Mouse (Mus musculus) kidney, embryonic 14.5 days (tissue): Measurements from ENCODE around the gene Alg5. TPM values are rescaled to one million over a fixed set of nuclear protein-coding genes. Genes with fewer than 3 reads are reported as not detected.
A peak's percentile ranks its signal among the peaks of the same experiment; 100 is the strongest.
"Not testable (repeated sequence)": the region's sequence is repeated elsewhere in the genome, so short reads cannot be mapped to it uniquely, and the experiment has no call there.

Experiments used
- ATAC-seq: fragments of 200-750 bp; cut with Nextera tagmentation; 2 replicates; pipeline ENCODE4 v1.8.0; 2017; ENCODE audit warnings: moderate number of reproducible peaks, mild to moderate bottlenecking, moderate TSS enrichment, moderate library complexity; ENCODE audit not compliant: low FRiP score, low TSS enrichment
- H3K27ac ChIP-seq: fragments of 300-500 bp; sonication (generic); 2 replicates; pipeline ENCODE4 v1.5.1; 2014; ENCODE audit warnings: low read depth, mild to moderate bottlenecking, low read length, moderate library complexity, mixed read lengths
- H3K27me3 ChIP-seq: fragments of 300-500 bp; sonication (generic); 2 replicates; pipeline ENCODE4 v1.6.1; 2014; ENCODE audit warnings: mild to moderate bottlenecking, low read length; ENCODE audit not compliant: control insufficient read depth, insufficient read depth
- H3K36me3 ChIP-seq: fragments of 300-500 bp; sonication (generic); 2 replicates; pipeline ENCODE4 v1.6.1; 2014; ENCODE audit warnings: low read length, mixed read lengths; ENCODE audit not compliant: control insufficient read depth, insufficient read depth
- H3K4me1 ChIP-seq: fragments of 300-500 bp; sonication (generic); 2 replicates; pipeline ENCODE4 v1.6.1; 2014; ENCODE audit warnings: low read length, mixed read lengths; ENCODE audit not compliant: control insufficient read depth, insufficient read depth
- H3K4me2 ChIP-seq: fragments of 300-500 bp; sonication (generic); replicated peaks from 2 replicates; pipeline ENCODE4 v1.6.1; 2014; ENCODE audit warnings: low read depth, mild to moderate bottlenecking, low read length
- H3K4me3 ChIP-seq: fragments of 300-500 bp; sonication (generic); 2 replicates; pipeline ENCODE4 v1.5.1; 2014; ENCODE audit warnings: mild to moderate bottlenecking, low read length
- H3K9ac ChIP-seq: fragments of 300-500 bp; sonication (generic); 2 replicates; pipeline ENCODE4 v1.6.1; 2014; ENCODE audit warnings: low read depth, mild to moderate bottlenecking, low read length, moderate library complexity
- H3K9me3 ChIP-seq: fragments of 300-500 bp; sonication (generic); 2 replicates; pipeline ENCODE4 v1.6.1; 2016; ENCODE audit warnings: low read length; ENCODE audit not compliant: control insufficient read depth
- WGBS: fragments of 180-500 bp; shearing (Covaris S2); extraction: QIAGEN DNeasy Blood & Tissue Kit; methylation state at CpG from one replicate; pipeline ENCODE4 v1.1.7; 2014; 5-methylcytosine and 5-hydroxymethylcytosine counted together
- polyA plus RNA-seq: library from polyadenylated mRNA; unstranded; fragments of >200 nt; fragmentation: Nextera tagmentation; extraction: Ambion mirVana; gene quantifications from 2 replicates; pipeline ENCODE4 v1.2.1, GENCODE M21; 2014

Gene Alg5
- 62.7 and 66.3 TPM in 2 replicates for polyA plus RNA-seq

GRCm38 (mm10) chr3:54735247-54736046 is at the start of gene Alg5, which contains the start of gene Exosc8:
TSS of gene Alg5 (plus strand) at chr3:54735539.
TSS of gene Exosc8 (minus strand) at chr3:54735393.
- Histone ChIP-seq H3K4me3 (peak within 1 kb of the TSS; percentile 81), H3K4me1 (peaks cover 10% of the 10 kb centered on the region; the same call in 1 of the 2 replicates), H3K4me2 (peak within 1 kb of the TSS; percentile 81), H3K9ac (peak within 1 kb of the TSS; percentile 89), H3K36me3 (peaks cover 38% of the 10 kb centered on the region), H3K27ac (peak within 1 kb of the TSS; percentile 91), H3K9me3 (no peaks in the 10 kb centered on the region), H3K27me3 (no peaks in the 10 kb centered on the region)
- peak; percentile 92 for ATAC-seq
- under 1% methylated on average over 54 of the region's 65 CpGs for WGBS

DNA sequence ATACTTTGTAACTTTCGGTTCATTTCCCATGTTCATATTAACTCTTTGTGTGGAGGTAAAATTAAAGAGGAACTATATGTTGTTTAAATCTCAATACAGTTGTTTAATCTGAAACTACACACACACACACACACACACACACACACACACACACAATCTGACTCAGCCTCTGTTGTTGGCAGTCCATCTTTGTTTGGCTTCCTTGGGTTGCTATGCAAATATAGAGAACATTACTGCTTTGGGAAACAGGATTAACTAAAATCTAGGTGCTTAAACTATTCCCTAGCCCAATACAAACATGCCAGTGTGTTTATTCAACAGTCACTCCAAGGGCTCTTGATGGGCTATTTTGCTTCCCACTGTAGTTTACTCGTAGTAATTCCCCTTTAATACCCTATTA is 48.1 kb upstream of the Alg5 start:
- WGBS, result 65% methylated on average over 2 of the region's 2 CpGs
- no peaks in the 10 kb centered on the region for H3K4me1 ChIP-seq
- no peaks in the 10 kb centered on the region for H3K27me3 ChIP-seq
- no peak for ATAC-seq
- no peak overlapping the region for H3K4me2 ChIP-seq
- H3K9ac ChIP-seq, result no peak overlapping the region
- H3K27ac ChIP-seq, result no peak overlapping the region
- no peaks in the 10 kb centered on the region for H3K36me3 ChIP-seq
- H3K4me3 ChIP-seq, result no peak overlapping the region
- no peaks in the 10 kb centered on the region for H3K9me3 ChIP-seq

GRCm38 (mm10) chr3:54689091-54689490 is 46.2 kb upstream of the Alg5 start:
- Histone ChIP-seq H3K36me3 (no peaks in the 10 kb centered on the region), H3K9ac (no peak overlapping the region), H3K4me3 (no peak overlapping the region), H3K27me3 (no peaks in the 10 kb centered on the region), H3K27ac (no peak overlapping the region), H3K9me3 (no peaks in the 10 kb centered on the region), H3K4me1 (no peaks in the 10 kb centered on the region), H3K4me2 (no peak overlapping the region)
- 52% methylated on average over 2 of the region's 2 CpGs for WGBS
- no peak for ATAC-seq

DNA sequence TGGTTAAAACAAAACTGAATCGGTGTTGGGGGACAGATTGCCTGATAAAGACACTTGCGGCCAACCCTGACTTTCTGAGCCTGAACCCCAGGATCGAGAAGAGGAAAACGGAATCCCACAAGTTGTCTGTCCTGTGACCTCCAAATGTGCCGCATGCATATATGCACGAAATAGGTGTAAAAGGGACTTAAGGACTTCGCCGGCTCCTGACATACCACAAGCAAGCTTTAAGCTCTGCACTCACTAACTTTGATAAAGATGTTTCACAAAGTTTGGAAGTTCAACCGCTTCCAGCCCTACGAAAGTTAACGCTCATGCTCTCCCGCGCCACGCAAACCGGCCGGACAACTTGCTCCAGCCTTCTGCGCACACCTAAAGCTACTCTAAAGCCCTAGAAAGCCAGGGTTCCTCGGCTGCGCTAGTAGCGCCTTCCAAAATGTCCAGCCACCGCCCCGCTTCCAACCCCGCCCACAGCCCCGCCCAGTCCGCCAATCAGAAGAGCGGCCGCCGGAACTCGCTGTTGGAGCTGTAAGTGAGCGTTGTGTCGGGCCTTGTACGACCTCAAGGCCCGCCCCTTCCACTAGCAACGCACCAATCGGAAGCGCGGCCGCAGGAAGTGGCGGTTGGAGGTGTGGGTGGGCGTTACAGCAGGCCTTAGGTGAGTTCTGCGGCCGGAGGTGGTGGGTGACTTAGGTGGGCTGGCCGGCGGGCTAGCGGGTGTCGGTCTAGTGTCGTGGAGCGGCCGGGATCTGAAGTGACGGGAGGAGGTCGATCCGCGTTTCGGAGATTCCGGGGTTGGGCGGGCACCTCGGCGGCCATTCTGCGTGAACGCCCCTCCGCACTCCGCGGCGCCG is 42.9 kb upstream of the Alg5 start, which contains the start of gene Supt20:
TSS of gene Supt20 (plus strand) at position 606 of the 854 bp plus-strand sequence.
- ATAC-seq, result peak; percentile 99
- no peaks in the 10 kb centered on the region for H3K27me3 ChIP-seq
- H3K9me3 ChIP-seq, result no peaks in the 10 kb centered on the region
- no peaks in the 10 kb centered on the region for H3K4me1 ChIP-seq
- peak within 1 kb of the TSS; percentile 83 for H3K4me2 ChIP-seq
- WGBS, result 2% methylated on average over 65 of the region's 65 CpGs
- H3K27ac ChIP-seq, result peak within 1 kb of the TSS; percentile 89
- peak within 1 kb of the TSS; percentile 80 for H3K4me3 ChIP-seq
- peaks cover 27% of the 10 kb centered on the region for H3K36me3 ChIP-seq
- H3K9ac ChIP-seq, result peak within 1 kb of the TSS; percentile 73

DNA sequence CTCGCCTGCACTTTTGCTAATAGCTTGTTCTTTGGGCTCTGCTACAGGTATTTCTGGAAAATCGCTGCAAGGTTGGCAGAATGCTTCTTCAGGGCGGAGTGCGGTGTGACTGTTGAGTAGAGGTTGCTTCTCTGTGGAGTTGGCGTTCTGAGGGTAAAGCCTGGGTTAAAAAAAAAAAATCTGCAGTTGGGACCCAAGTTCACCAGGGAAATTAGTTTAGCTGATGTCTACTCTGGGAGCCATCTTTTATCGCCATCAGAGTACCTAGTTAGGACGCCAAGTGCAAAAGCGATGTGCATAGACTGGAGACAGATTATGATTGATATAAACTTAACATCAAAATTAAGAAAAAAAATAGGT is 42.3 kb upstream of the Alg5 start:
- no peak for ATAC-seq
- Histone ChIP-seq H3K4me3 (peak overlapping the region; percentile 80), H3K9me3 (no peaks in the 10 kb centered on the region), H3K9ac (peak overlapping the region; percentile 73), H3K36me3 (peaks cover 29% of the 10 kb centered on the region), H3K27ac (peak overlapping the region; percentile 89), H3K27me3 (no peaks in the 10 kb centered on the region), H3K4me2 (peak overlapping the region; percentile 57), H3K4me1 (no peaks in the 10 kb centered on the region)
- WGBS, result under 1% methylated on average over 8 of the region's 8 CpGs

GRCm38 (mm10) chr3:54699759-54700301 is 35.5 kb upstream of the Alg5 start:
- H3K9ac ChIP-seq, result no peak overlapping the region
- H3K4me1 ChIP-seq, result no peaks in the 10 kb centered on the region
- no peak overlapping the region for H3K4me3 ChIP-seq
- no peak overlapping the region for H3K27ac ChIP-seq
- H3K9me3 ChIP-seq, result no peaks in the 10 kb centered on the region
- H3K4me2 ChIP-seq, result no peak overlapping the region
- H3K36me3 ChIP-seq, result peaks cover 77% of the 10 kb centered on the region
- WGBS, result 80% methylated on average over 5 of the region's 5 CpGs
- no peak for ATAC-seq
- H3K27me3 ChIP-seq, result no peaks in the 10 kb centered on the region

GRCm38 (mm10) chr3:54704106-54704505 is 31.2 kb upstream of the Alg5 start:
- H3K4me2 ChIP-seq, ATAC-seq, H3K4me1 ChIP-seq, H3K4me3 ChIP-seq, H3K27ac ChIP-seq, H3K9me3 ChIP-seq, H3K9ac ChIP-seq, H3K27me3 ChIP-seq: not testable (repeated sequence)
- H3K36me3 ChIP-seq, result peaks cover 82% of the 10 kb centered on the region
- 97% methylated on average over 8 of the region's 8 CpGs for WGBS

DNA sequence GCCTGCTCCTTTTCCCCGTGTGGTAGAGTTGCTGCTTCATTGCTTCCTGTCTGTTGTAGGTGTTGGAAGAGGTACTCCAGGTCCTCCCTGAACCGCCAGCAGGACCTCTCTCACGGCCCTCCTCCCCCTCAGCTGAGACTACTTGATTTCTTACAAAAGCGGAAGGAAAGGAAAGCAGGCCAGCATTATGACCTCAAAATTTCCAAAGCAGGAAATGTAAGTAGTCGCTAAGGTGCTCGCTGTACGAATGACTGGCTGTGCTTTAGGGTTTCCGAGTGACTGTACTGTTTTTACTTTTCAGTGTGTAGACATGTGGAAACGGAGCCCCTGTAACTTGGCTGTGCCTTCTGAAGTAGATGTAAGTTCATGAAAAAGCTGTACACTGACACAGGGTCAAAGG is 26.4 kb upstream of the Alg5 start:
- H3K27ac ChIP-seq, result no peak overlapping the region
- no peaks in the 10 kb centered on the region for H3K9me3 ChIP-seq
- WGBS, result 85% methylated on average over 9 of the region's 9 CpGs
- no peak overlapping the region for H3K4me2 ChIP-seq
- H3K36me3 ChIP-seq, result peaks cover 85% of the 10 kb centered on the region
- ATAC-seq, result no peak
- no peaks in the 10 kb centered on the region for H3K27me3 ChIP-seq
- no peaks in the 10 kb centered on the region for H3K4me1 ChIP-seq
- H3K4me3 ChIP-seq, result no peak overlapping the region
- no peak overlapping the region for H3K9ac ChIP-seq
